Comparison of ENCODE assay signal across 8 mouse cellular contexts in genomic region chr11:3173425-3174318, GRCm38 (mm10). TPM values are rescaled to one million over a fixed set of nuclear protein-coding genes. Genes with fewer than 3 reads are reported as not detected.
DNase-seq lines count a peak whose midpoint lies in the region; ATAC-seq and TF ChIP-seq lines count a peak whose summit lies in the region.
"Not testable (repeated sequence)": the region's sequence is repeated elsewhere in the genome, so short reads cannot be mapped to it uniquely, and the experiment has no call there.

No protein-coding gene starts in this region.

- ATAC-seq in erythroid progenitor cell, adult 5-6 weeks (replicated peaks; ENCODE audit: low FRiP score, poor library complexity, severe bottlenecking) = peak; percentile 32
- peak; percentile 46 for ATAC-seq in intestine, postnatal 0 days

- H3K4me1 ChIP-seq in intestine, postnatal 0 days (replicated peaks; ENCODE audit: control insufficient read depth, insufficient read depth, low read length) = not testable (repeated sequence)

- intact Hi-C loops in left cerebral cortex, postnatal 10 days (cut with DNase I) = not testable (repeated sequence)

- H3K27me3 ChIP-seq in intestine, postnatal 0 days (replicated peaks; ENCODE audit: control insufficient read depth, insufficient read depth, low read length) = not testable (repeated sequence)

- not testable (repeated sequence) for H3K9ac ChIP-seq in intestine, postnatal 0 days (ENCODE audit: low read depth, low read length)

- peak; percentile 65 for DNase-seq in adrenal gland, adult 2 months
- DNase-seq in heart, adult 8-10 months (ENCODE audit: low spot score) = peak; percentile 74
- DNase-seq in left cerebral cortex, postnatal 10 days (ENCODE audit: extremely low spot score in 1 of 2, low spot score in 2 of 2) = peak; percentile 57 to 89
- peak; percentile 61 for DNase-seq in lung, postnatal 14 days
- DNase-seq in retina, postnatal 1 day = peak; percentile 11
- peak; percentile 78 to 83 for DNase-seq in urinary bladder, adult 18-20 months (ENCODE audit: low spot score in 2 of 2)

- 79% methylated on average over 11 of the region's 11 CpGs for WGBS in intestine, postnatal 0 days

- TF ChIP-seq CTCF in intestine, postnatal 0 days (IDR thresholded peaks at IDR 0.05; ENCODE audit: low read depth) = not testable (repeated sequence)

- peaks cover 14% of the 10 kb centered on the region for H3K9me3 ChIP-seq in intestine, postnatal 0 days (ENCODE audit: control insufficient read depth)

- not testable (repeated sequence) for H3K4me3 ChIP-seq in intestine, postnatal 0 days (ENCODE audit: low read depth, low read length)

- not testable (repeated sequence) for H3K4me2 ChIP-seq in intestine, postnatal 0 days (replicated peaks; ENCODE audit: low read depth)

- H3K36me3 ChIP-seq in intestine, postnatal 0 days (ENCODE audit: control insufficient read depth, insufficient read depth) = not testable (repeated sequence)

- H3K27ac ChIP-seq in intestine, postnatal 0 days (ENCODE audit: low read depth, low read length) = not testable (repeated sequence)

RNA-seq across cellular contexts. Expression of gene Sfi1, which starts 19.6 kb away (rescaled TPM):
- total RNA-seq in adrenal gland, adult 2 months (2021) = 10 to 100 TPM; 50.7 to 54.8 TPM
- polyA plus RNA-seq in adrenal gland, adult 2 months (2012; rRNA removed) = 24.6 and 27.4 TPM in 2 replicates
- total RNA-seq in erythroid progenitor cell, adult 5-6 weeks (2015; ENCODE audit: low replicate concordance) = 0.42 and 0.72 TPM in 2 replicates
- total RNA-seq in erythroid progenitor cell, adult 5-6 weeks (2017; ENCODE audit: low replicate concordance) = 1.1 and 18.9 TPM in 2 replicates
- 10 to 100 TPM; 12.9 to 27.4 (median 20.4) TPM for total RNA-seq in heart, adult 8-10 months (2022)
- 4.0 and 5.4 TPM in 2 replicates for polyA plus RNA-seq in intestine, postnatal 0 days (2015; fragmentation: Nextera tagmentation; extraction: Ambion mirVana)
- 10 to 100 TPM; 51.9 to 73.2 TPM for total RNA-seq in left cerebral cortex, postnatal 10 days (2021)

RNA-seq across cellular contexts. Expression of gene Eif4enif1, which starts 28.5 kb away (rescaled TPM):
- 10 to 100 TPM; 55.4 to 67.1 TPM for total RNA-seq in adrenal gland, adult 2 months (2021)
- polyA plus RNA-seq in adrenal gland, adult 2 months (2012; rRNA removed) = 25.8 and 27.2 TPM in 2 replicates
- 111 and 147 TPM in 2 replicates for total RNA-seq in erythroid progenitor cell, adult 5-6 weeks (2015; ENCODE audit: low replicate concordance)
- total RNA-seq in erythroid progenitor cell, adult 5-6 weeks (2017; ENCODE audit: low replicate concordance) = 127 and 128 TPM in 2 replicates
- 10 to 100 TPM; 39.3 to 43.9 (median 40.4) TPM for total RNA-seq in heart, adult 8-10 months (2022)
- polyA plus RNA-seq in intestine, postnatal 0 days (2015; fragmentation: Nextera tagmentation; extraction: Ambion mirVana) = 14.3 and 14.8 TPM in 2 replicates
- total RNA-seq in left cerebral cortex, postnatal 10 days (2021) = 10 to 100 TPM; 60.6 to 62.1 TPM

Comparison
In these comparisons a context has a peak if more than half of its experiments do, and no peak if none do; other contexts are left out.
1. DNase-seq: peak in every context shown above with its lines; median percentile 80 in urinary bladder, adult 18-20 months; 74 in heart, adult 8-10 months; 73 in left cerebral cortex, postnatal 10 days; 65 in adrenal gland, adult 2 months; 61 in lung, postnatal 14 days; 11 in retina, postnatal 1 day.